Mouse (Mus musculus): ENCODE data around the gene Epor. TPM values are rescaled to one million over a fixed set of nuclear protein-coding genes. Genes with fewer than 3 reads are reported as not detected.
A peak's percentile ranks its signal among the peaks of the same experiment; 100 is the strongest.

The Epor gene
- total RNA-seq, 2 experiments from 2014 or later: 1.6 to 2.5 TPM

GRCm38 (mm10) chr9:21917493-21918034 lies 45.7 kb downstream of the Epor start:
- intact Hi-C loops (cut with DNase I): no loop called here
- DNase-seq: peak in 1 of 2 experiments; percentile 28

DNA sequence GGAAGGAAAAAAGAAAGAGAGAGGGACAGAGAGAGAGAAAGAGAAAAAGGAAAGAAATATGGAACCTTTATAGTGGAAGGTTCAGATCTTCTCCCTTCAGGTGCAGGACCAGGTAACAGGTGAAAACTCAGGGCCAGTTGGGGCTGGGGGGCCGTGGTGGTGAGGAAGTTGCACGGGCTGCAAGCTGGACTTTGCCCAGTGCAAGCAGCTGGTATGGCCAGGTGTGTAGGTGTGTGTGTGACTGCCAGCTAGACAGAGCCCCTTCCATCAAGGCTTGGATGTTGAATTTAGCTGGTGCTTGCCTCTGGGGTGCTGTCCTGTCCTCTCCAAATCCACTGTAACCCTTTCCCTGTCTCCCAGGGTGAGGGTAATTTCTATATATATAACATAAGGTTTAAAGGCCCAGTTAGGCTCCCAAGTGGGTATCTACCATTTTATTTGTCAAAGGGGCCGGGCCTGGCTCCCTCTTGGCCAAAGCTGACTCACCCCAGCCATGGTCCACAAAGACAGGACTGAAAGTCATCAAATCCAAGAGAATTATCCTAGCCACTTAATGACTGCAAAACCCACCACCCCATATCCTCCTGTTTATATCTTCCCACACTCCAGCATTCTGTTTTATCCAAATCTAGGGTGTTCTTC lies 46.3 kb downstream of the Epor start:
- intact Hi-C loops (cut with DNase I): no loop called here
- DNase-seq: no peak

DNA sequence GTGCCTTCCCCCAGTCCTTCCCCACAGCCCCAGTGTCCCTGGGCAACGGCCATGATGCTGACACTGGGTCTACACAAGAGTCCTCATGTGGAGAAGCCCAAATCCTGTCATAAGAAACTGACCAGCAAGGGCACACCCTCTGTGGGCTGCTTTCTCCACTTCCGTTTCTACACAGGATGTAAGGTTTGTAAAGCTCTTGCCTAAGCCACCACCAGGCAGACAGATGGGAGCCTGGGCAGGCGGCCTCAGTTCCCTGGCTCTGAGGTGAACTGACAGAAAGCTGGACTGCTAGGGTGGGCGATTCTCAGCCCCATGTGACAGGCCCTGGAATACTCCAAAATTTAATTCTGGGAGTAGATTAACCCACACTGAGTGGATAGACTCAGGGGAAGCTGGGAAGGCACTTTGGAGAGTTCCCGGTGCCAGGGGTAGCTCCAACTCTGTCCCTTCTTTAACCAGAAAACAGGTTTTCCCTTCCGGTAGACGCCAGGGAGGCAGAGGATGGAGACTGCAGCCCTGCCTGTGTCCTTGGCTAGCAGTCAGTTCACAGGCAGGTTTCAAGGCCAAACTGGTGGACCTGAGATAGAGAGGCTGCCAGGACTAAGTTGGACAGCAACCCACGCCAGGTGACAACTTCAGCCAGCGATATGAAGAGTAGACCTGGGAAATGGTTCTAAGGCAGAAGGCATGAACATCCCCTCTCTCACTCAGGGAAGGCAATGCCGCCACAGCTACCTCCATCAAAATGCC lies 53.7 kb downstream of the Epor start:
- intact Hi-C loops (cut with DNase I): no loop called here
- DNase-seq: no peak

Other genes with a start within 250 kb of the Epor start
- 1 to 10 TPM; 3.4 to 3.8 TPM for gene Ldlr, start 240.0 kb downstream of the Epor start, total RNA-seq (2021)
- 1 to 10 TPM; 4.7 to 6.5 TPM for gene Spc24, start 203.2 kb downstream of the Epor start, total RNA-seq (2021)
- 10 to 100 TPM; 52.6 to 53.3 TPM for gene Kank2, start 164.8 kb downstream of the Epor start, total RNA-seq (2021)
- not detected for gene Angptl8, start 128.0 kb downstream of the Epor start, total RNA-seq (2021)
- gene Dock6, start 110.9 kb downstream of the Epor start, total RNA-seq (2021): 10 to 100 TPM; 46.1 to 57.3 TPM
- gene Rab3d, start 45.3 kb downstream of the Epor start, total RNA-seq (2021): 1 to 10 TPM; 8.2 to 9.7 TPM
- gene Ccdc159, start 36.0 kb downstream of the Epor start, total RNA-seq (2021): 1 to 10 TPM; 1.1 to 1.6 TPM
- 10 to 100 TPM; 22.7 to 27.6 TPM for gene Tmem205, start 36.0 kb downstream of the Epor start, total RNA-seq (2021)
- gene Plppr2, start 26.5 kb downstream of the Epor start, total RNA-seq (2021): 1 to 10 TPM; 1.8 to 2.0 TPM
- gene Swsap1, start 7.8 kb downstream of the Epor start, total RNA-seq (2021): 1 to 10 TPM; 6.1 to 7.0 TPM
- 1 to 10 TPM; 1.0 to 1.3 TPM for gene Rgl3, start 25.9 kb upstream of the Epor start, total RNA-seq (2021)
- under 1 TPM in 1 of 2 experiments, not detected in 1; 0.17 TPM for gene Ccdc151, start 39.1 kb upstream of the Epor start, total RNA-seq (2021)
- gene Prkcsh, start 39.3 kb upstream of the Epor start, total RNA-seq (2021): 10 to 100 TPM; 66.5 to 66.7 TPM
- gene Elavl3, start 88.5 kb upstream of the Epor start, total RNA-seq (2021): 1 to 10 TPM in 1 of 2 experiments, under 1 TPM in 1; 0.12 to 1.1 TPM
- gene Gm49318, start 107.8 kb upstream of the Epor start, total RNA-seq (2021): not detected
- 1 to 10 TPM; 5.3 to 6.4 TPM for gene Zfp653, start 107.9 kb upstream of the Epor start, total RNA-seq (2021)
- 10 to 100 TPM; 91.7 to 91.8 TPM for gene Ecsit, start 121.9 kb upstream of the Epor start, total RNA-seq (2021)
- gene Cnn1, start 135.7 kb upstream of the Epor start, total RNA-seq (2021): 1 to 10 TPM; 5.4 to 9.5 TPM
- 10 to 100 TPM; 39.5 to 41.5 TPM for gene Elof1, start 153.7 kb upstream of the Epor start, total RNA-seq (2021)
- 1 to 10 TPM; 2.2 to 2.6 TPM for gene Acp5, start 172.2 kb upstream of the Epor start, total RNA-seq (2021)
- 10 to 100 TPM; 42.8 to 44.2 TPM for gene Pigyl, start 193.3 kb upstream of the Epor start, total RNA-seq (2021)
- gene Zfp872, start 224.6 kb upstream of the Epor start, total RNA-seq (2021): under 1 TPM; 0.17 to 0.27 TPM